Mouse (Mus musculus) kidney, embryonic 16.5 days (tissue): ENCODE results near the gene Haus6. TPM values are rescaled to one million over a fixed set of nuclear protein-coding genes. Genes with fewer than 3 reads are reported as not detected.

ENCODE experiments used
- ATAC-seq: fragments of 200-750 bp; cut with Nextera tagmentation; 2 replicates; pipeline ENCODE4 v1.8.0; 2017; ENCODE audit warnings: moderate TSS enrichment; ENCODE audit not compliant: low FRiP score, low TSS enrichment
- H3K27ac ChIP-seq: fragments of 300-500 bp; sonication (generic); 2 replicates; pipeline ENCODE4 v1.5.1; 2014; ENCODE audit warnings: low read length
- H3K27me3 ChIP-seq: fragments of 300-500 bp; sonication (generic); 2 replicates; pipeline ENCODE4 v1.6.1; 2014; ENCODE audit warnings: low read length, control low read depth, mixed read lengths; ENCODE audit not compliant: insufficient read depth
- H3K36me3 ChIP-seq: fragments of 300-500 bp; sonication (generic); 2 replicates; pipeline ENCODE4 v1.6.1; 2014; ENCODE audit warnings: low read length, control low read depth, mixed read lengths; ENCODE audit not compliant: insufficient read depth
- H3K4me1 ChIP-seq: fragments of 300-500 bp; sonication (generic); 2 replicates; pipeline ENCODE4 v1.6.1; 2014; ENCODE audit warnings: low read length, control low read depth, mixed read lengths; ENCODE audit not compliant: insufficient read depth
- H3K4me2 ChIP-seq: fragments of 300-500 bp; sonication (generic); replicated peaks from 2 replicates; pipeline ENCODE4 v1.6.1; 2014; ENCODE audit warnings: low read depth, low read length
- H3K4me3 ChIP-seq: fragments of 300-500 bp; sonication (generic); 2 replicates; pipeline ENCODE4 v1.5.1; 2014; ENCODE audit warnings: mild to moderate bottlenecking, low read length
- H3K9ac ChIP-seq: fragments of 300-500 bp; sonication (generic); replicated peaks from 2 replicates; pipeline ENCODE4 v1.6.1; 2014; ENCODE audit warnings: low read length
- H3K9me3 ChIP-seq: fragments of 300-500 bp; sonication (generic); 2 replicates; pipeline ENCODE4 v1.6.1; 2016; ENCODE audit warnings: low read length, control low read depth
- WGBS: fragments of 180-500 bp; shearing (Covaris S2); extraction: QIAGEN DNeasy Blood & Tissue Kit; methylation state at CpG from one replicate; pipeline ENCODE4 v1.1.7; 2014; 5-methylcytosine and 5-hydroxymethylcytosine counted together
- polyA plus RNA-seq: library from polyadenylated mRNA; unstranded; fragments of >200 nt; fragmentation: Nextera tagmentation; extraction: Ambion mirVana; gene quantifications from 2 replicates; pipeline ENCODE4 v1.2.1, GENCODE M21; 2015

The Haus6 gene
- polyA plus RNA-seq, 1 experiment from 2014 or later: 16.0 TPM

- no peak for ATAC-seq
- peaks cover 18% of the 10 kb centered on the region for H3K4me1 ChIP-seq
Measured at GRCm38 (mm10) chr4:86576630-86577225, 35.1 kb downstream of the Haus6 start.

GRCm38 (mm10) chr4:86576120-86576541, 35.7 kb downstream of the Haus6 start:
- Histone ChIP-seq H3K4me2 (peak overlapping the region; percentile 66), H3K36me3 (peaks cover 4% of the 10 kb centered on the region; the same call in 1 of the 2 replicates), H3K4me1 (peaks cover 18% of the 10 kb centered on the region), H3K27me3 (no peaks in the 10 kb centered on the region), H3K4me3 (peak overlapping the region; percentile 95), H3K9ac (peak overlapping the region; percentile 97), H3K9me3 (no peaks in the 10 kb centered on the region), H3K27ac (peak overlapping the region; percentile 99)
- ATAC-seq: no peak
- under 1% methylated on average over 20 of the region's 20 CpGs for WGBS

More at GRCm38 (mm10) chr4:86576630-86577225, 35.1 kb downstream of the Haus6 start:
- Histone ChIP-seq H3K9ac (peak overlapping the region; percentile 97), H3K27me3 (no peaks in the 10 kb centered on the region), H3K9me3 (no peaks in the 10 kb centered on the region), H3K4me2 (peak overlapping the region; percentile 66), H3K4me3 (peak overlapping the region; percentile 95), H3K27ac (peak overlapping the region; percentile 99; the same call in 1 of the 2 replicates), H3K36me3 (peaks cover 4% of the 10 kb centered on the region; the same call in 1 of the 2 replicates)
- WGBS: 7% methylated on average over 11 of the region's 11 CpGs

GRCm38 (mm10) chr4:86575283-86575983, 36.4 kb downstream of the Haus6 start, which contains the start of gene Rraga:
Rraga (plus strand) TSS chr4:86575668.
- Histone ChIP-seq H3K27me3 (no peaks in the 10 kb centered on the region), H3K4me2 (peak within 1 kb of the TSS; percentile 66), H3K9ac (peak within 1 kb of the TSS; percentile 97), H3K9me3 (no peaks in the 10 kb centered on the region), H3K27ac (peak within 1 kb of the TSS; percentile 99), H3K36me3 (peaks cover under 1% of the 10 kb centered on the region; the same call in 1 of the 2 replicates), H3K4me3 (peak within 1 kb of the TSS; percentile 95), H3K4me1 (peaks cover 18% of the 10 kb centered on the region)
- under 1% methylated on average over 53 of the region's 53 CpGs for WGBS
- peak; percentile 98 for ATAC-seq

GRCm38 (mm10) chr4:86574939-86575282, 36.9 kb downstream of the Haus6 start:
- Histone ChIP-seq H3K36me3 (no peaks in the 10 kb centered on the region), H3K9me3 (no peaks in the 10 kb centered on the region), H3K4me1 (peaks cover 18% of the 10 kb centered on the region), H3K9ac (peak overlapping the region; percentile 97), H3K27me3 (no peaks in the 10 kb centered on the region), H3K27ac (peak overlapping the region; percentile 99), H3K4me3 (peak overlapping the region; percentile 95), H3K4me2 (peak overlapping the region; percentile 66)
- ATAC-seq: peak; percentile 33
- 14% methylated on average over 6 of the region's 6 CpGs for WGBS

- Histone ChIP-seq H3K27ac (no peak overlapping the region), H3K9ac (no peak overlapping the region)
- no peak for ATAC-seq
Measured at GRCm38 (mm10) chr4:86561061-86561460, 50.8 kb downstream of the Haus6 start.

GRCm38 (mm10) chr4:86559006-86559405, 52.8 kb downstream of the Haus6 start:
- no peaks in the 10 kb centered on the region for H3K4me1 ChIP-seq
- no peaks in the 10 kb centered on the region for H3K36me3 ChIP-seq
- H3K4me3 ChIP-seq: no peak overlapping the region
- 53% methylated on average over 4 of the region's 4 CpGs for WGBS
- no peak overlapping the region for H3K9ac ChIP-seq
- H3K27ac ChIP-seq: no peak overlapping the region
- H3K9me3 ChIP-seq: no peaks in the 10 kb centered on the region
- no peaks in the 10 kb centered on the region for H3K27me3 ChIP-seq
- H3K4me2 ChIP-seq: no peak overlapping the region
- ATAC-seq: no peak

More at GRCm38 (mm10) chr4:86561061-86561460, 50.8 kb downstream of the Haus6 start:
- 95% methylated on average over 3 of the region's 3 CpGs for WGBS
- Histone ChIP-seq H3K4me2 (no peak overlapping the region), H3K27me3 (no peaks in the 10 kb centered on the region), H3K9me3 (no peaks in the 10 kb centered on the region), H3K36me3 (no peaks in the 10 kb centered on the region), H3K4me1 (no peaks in the 10 kb centered on the region), H3K4me3 (no peak overlapping the region)

- H3K9me3 ChIP-seq: no peaks in the 10 kb centered on the region
- ATAC-seq: no peak
- H3K27me3 ChIP-seq: no peaks in the 10 kb centered on the region
- no peak within 1 kb of the TSS for H3K4me3 ChIP-seq
- no peaks in the 10 kb centered on the region for H3K36me3 ChIP-seq
- H3K9ac ChIP-seq: no peak within 1 kb of the TSS
- H3K4me1 ChIP-seq: no peaks in the 10 kb centered on the region
- H3K4me2 ChIP-seq: no peak within 1 kb of the TSS
- 93% methylated on average over 7 of the region's 7 CpGs for WGBS
- no peak within 1 kb of the TSS for H3K27ac ChIP-seq
Measured at GRCm38 (mm10) chr4:86558228-86558627, 53.6 kb downstream of the Haus6 start, which contains the start of gene Saxo1. Saxo1 (minus strand) TSS chr4:86558328.

GRCm38 (mm10) chr4:86557371-86557770, 54.5 kb downstream of the Haus6 start:
- H3K4me1 ChIP-seq: no peaks in the 10 kb centered on the region
- ATAC-seq: no peak
- no peak overlapping the region for H3K4me2 ChIP-seq
- H3K27me3 ChIP-seq: no peaks in the 10 kb centered on the region
- H3K9ac ChIP-seq: no peak overlapping the region
- WGBS: 83% methylated on average over 7 of the region's 7 CpGs
- H3K27ac ChIP-seq: no peak overlapping the region
- H3K9me3 ChIP-seq: no peaks in the 10 kb centered on the region
- H3K36me3 ChIP-seq: no peaks in the 10 kb centered on the region
- H3K4me3 ChIP-seq: no peak overlapping the region

GRCm38 (mm10) chr4:86555035-86555707, 56.7 kb downstream of the Haus6 start:
- Histone ChIP-seq H3K9ac (no peak overlapping the region), H3K27me3 (no peaks in the 10 kb centered on the region), H3K4me2 (no peak overlapping the region), H3K4me3 (no peak overlapping the region), H3K27ac (no peak overlapping the region), H3K4me1 (no peaks in the 10 kb centered on the region), H3K36me3 (no peaks in the 10 kb centered on the region), H3K9me3 (no peaks in the 10 kb centered on the region)
- no peak for ATAC-seq
- WGBS: 24% methylated on average over 6 of the region's 6 CpGs
